Comparison of ENCODE assay signal across 30 mouse cellular contexts in genomic region chr13:4264612-4265011, GRCm38 (mm10). TPM values are rescaled to one million over a fixed set of nuclear protein-coding genes. Genes with fewer than 3 reads are reported as not detected.
"Had no signal": no experiment of that assay in that cellular context is flagged by ENCODE, and none has a peak within 500 bp of the region (broad histone marks: within the 10 kb centered on the region; RNA-seq: fewer than 3 reads in every experiment).

No protein-coding gene starts in this region.

- DNase-seq: forebrain, postnatal 0 days; gastrocnemius, postnatal 14 days; gastrocnemius, postnatal 36 days; heart, adult 11 months; heart, adult 2 months; heart, postnatal 14 days; heart, postnatal 36 days; kidney, adult 18-20 months; kidney, postnatal 14 days; kidney, postnatal 4 days; left cerebral cortex, postnatal 4 days; liver, embryonic 13.5 days had no signal

- H3K9ac ChIP-seq: forebrain, postnatal 0 days; heart, embryonic 13.5 days; heart, embryonic 15.5 days; hindbrain, embryonic 13.5 days; hindbrain, embryonic 15.5 days; kidney, embryonic 15.5 days; limb, embryonic 13.5 days; limb, embryonic 15.5 days; liver, embryonic 13.5 days had no signal

- H3K4me2 ChIP-seq: heart, embryonic 11.5 days; heart, embryonic 13.5 days; heart, embryonic 15.5 days; hindbrain, embryonic 13.5 days; hindbrain, embryonic 15.5 days; kidney, embryonic 15.5 days; limb, embryonic 13.5 days; limb, embryonic 15.5 days; liver, embryonic 11.5 days; liver, embryonic 13.5 days had no signal

- H3K36me3 ChIP-seq: heart, embryonic 13.5 days; heart, embryonic 15.5 days; hindbrain, embryonic 13.5 days; hindbrain, embryonic 15.5 days; kidney, embryonic 15.5 days; limb, embryonic 13.5 days; limb, embryonic 15.5 days; liver, embryonic 13.5 days had no signal

- H3K4me1 ChIP-seq: heart, embryonic 13.5 days; heart, embryonic 15.5 days; hindbrain, embryonic 13.5 days; hindbrain, embryonic 15.5 days; kidney, embryonic 15.5 days; limb, embryonic 13.5 days; limb, embryonic 15.5 days; liver, embryonic 13.5 days had no signal

- H3K4me3 ChIP-seq: heart, adult 2 months; heart, embryonic 13.5 days; heart, embryonic 15.5 days; hindbrain, embryonic 13.5 days; hindbrain, embryonic 15.5 days; kidney, embryonic 15.5 days; layer of hippocampus, adult 2 months; left cerebral cortex, adult 2 months; limb, embryonic 13.5 days; limb, embryonic 15.5 days; liver, embryonic 13.5 days had no signal

- H3K27me3 ChIP-seq: heart, embryonic 13.5 days; heart, embryonic 15.5 days; hindbrain, embryonic 13.5 days; hindbrain, embryonic 15.5 days; kidney, embryonic 15.5 days; limb, embryonic 13.5 days; limb, embryonic 15.5 days; liver, embryonic 13.5 days had no signal

- ATAC-seq: forebrain, postnatal 0 days; hindbrain, postnatal 0 days had no signal

- H3K9me3 ChIP-seq: heart, embryonic 13.5 days; heart, embryonic 15.5 days; hindbrain, embryonic 13.5 days; hindbrain, embryonic 15.5 days; kidney, embryonic 15.5 days; limb, embryonic 13.5 days; limb, embryonic 15.5 days; liver, embryonic 13.5 days had no signal

- H3K27ac ChIP-seq: heart, adult 2 months; heart, embryonic 13.5 days; heart, embryonic 15.5 days; hindbrain, embryonic 13.5 days; hindbrain, embryonic 15.5 days; hindbrain, postnatal 0 days; kidney, embryonic 15.5 days; kidney, postnatal 0 days; layer of hippocampus, adult 2 months; left cerebral cortex, adult 2 months; limb, embryonic 13.5 days; limb, embryonic 15.5 days; liver, embryonic 13.5 days had no signal

RNA-seq across cellular contexts. Expression of gene Akr1c12, which starts 14.6 kb away (rescaled TPM):
- total RNA-seq: forebrain, postnatal 0 days; gastrocnemius, adult 18-20 months; gastrocnemius, adult 8-10 months; gastrocnemius, postnatal 14 days; gastrocnemius, postnatal 36 days; heart, adult 2 months; heart, postnatal 14 days; heart, postnatal 36 days; hindbrain, postnatal 0 days; layer of hippocampus, adult 2 months; layer of hippocampus, postnatal 10 days; layer of hippocampus, postnatal 25 days; left cerebral cortex, adult 2 months; left cerebral cortex, postnatal 14 days; left cerebral cortex, postnatal 4 days had no signal
- polyA plus RNA-seq: limb, embryonic 15.5 days had no signal

RNA-seq across cellular contexts. Expression of gene Akr1c19, which starts 36.1 kb away (rescaled TPM):
- total RNA-seq: layer of hippocampus, adult 2 months; layer of hippocampus, postnatal 25 days; left cerebral cortex, adult 2 months; left cerebral cortex, postnatal 14 days had no signal
